Mouse (Mus musculus) bone marrow, adult 2 months (tissue): ENCODE measurements around the gene Cyp2t4. TPM values are rescaled to one million over a fixed set of nuclear protein-coding genes. Genes with fewer than 3 reads are reported as not detected.

Experiments used
- H3K27ac ChIP-seq: fragments of 200-500 bp; 2 replicates; pipeline ENCODE4 v1.5.1; 2012; ENCODE audit warnings: low read depth, mild to moderate bottlenecking, control low read depth, inconsistent platforms, low read length; ENCODE audit not compliant: control insufficient read depth, poor library complexity, insufficient read depth
- H3K4me1 ChIP-seq: fragments of 200-500 bp; 2 replicates; pipeline ENCODE4 v1.6.1; 2011; ENCODE audit warnings: low read length; ENCODE audit not compliant: control insufficient read depth, insufficient read depth
- H3K4me3 ChIP-seq: fragments of 200-500 bp; replicated peaks from 2 replicates; pipeline ENCODE3; 2011; ENCODE audit warnings: mild to moderate bottlenecking, low read depth, low read length, control low read depth; ENCODE audit not compliant: control insufficient read depth
- CTCF ChIP-seq: fragments of 200-500 bp; IDR thresholded peaks from 2 replicates; pipeline ENCODE4 v1.5.1; 2011; ENCODE audit warnings: low read length, control low read depth; ENCODE audit not compliant: control insufficient read depth, insufficient read depth
- POLR2A ChIP-seq: fragments of 200-500 bp; IDR thresholded peaks from 2 replicates; pipeline ENCODE4 v1.6.1; 2011; ENCODE audit warnings: low read depth, mild to moderate bottlenecking, control low read depth, low read length, borderline replicate concordance; ENCODE audit not compliant: control insufficient read depth
- WGBS: fragments of 180-500 bp; shearing (Covaris S2); methylation state at CpG from one replicate; pipeline ENCODE4 v1.1.7; 2018; 5-methylcytosine and 5-hydroxymethylcytosine counted together
- polyA plus RNA-seq: library from polyadenylated mRNA; stranded (reverse); fragments of >200 nt; gene quantifications from 2 replicates; pipeline ENCODE4 v1.2.4, GENCODE M21; 2011; ENCODE audit warnings: low replicate concordance; ENCODE audit not compliant: missing spikeins, insufficient read depth, insufficient read length

Cyp2t4 gene
- polyA plus RNA-seq, 1 experiment, result not detected

DNA sequence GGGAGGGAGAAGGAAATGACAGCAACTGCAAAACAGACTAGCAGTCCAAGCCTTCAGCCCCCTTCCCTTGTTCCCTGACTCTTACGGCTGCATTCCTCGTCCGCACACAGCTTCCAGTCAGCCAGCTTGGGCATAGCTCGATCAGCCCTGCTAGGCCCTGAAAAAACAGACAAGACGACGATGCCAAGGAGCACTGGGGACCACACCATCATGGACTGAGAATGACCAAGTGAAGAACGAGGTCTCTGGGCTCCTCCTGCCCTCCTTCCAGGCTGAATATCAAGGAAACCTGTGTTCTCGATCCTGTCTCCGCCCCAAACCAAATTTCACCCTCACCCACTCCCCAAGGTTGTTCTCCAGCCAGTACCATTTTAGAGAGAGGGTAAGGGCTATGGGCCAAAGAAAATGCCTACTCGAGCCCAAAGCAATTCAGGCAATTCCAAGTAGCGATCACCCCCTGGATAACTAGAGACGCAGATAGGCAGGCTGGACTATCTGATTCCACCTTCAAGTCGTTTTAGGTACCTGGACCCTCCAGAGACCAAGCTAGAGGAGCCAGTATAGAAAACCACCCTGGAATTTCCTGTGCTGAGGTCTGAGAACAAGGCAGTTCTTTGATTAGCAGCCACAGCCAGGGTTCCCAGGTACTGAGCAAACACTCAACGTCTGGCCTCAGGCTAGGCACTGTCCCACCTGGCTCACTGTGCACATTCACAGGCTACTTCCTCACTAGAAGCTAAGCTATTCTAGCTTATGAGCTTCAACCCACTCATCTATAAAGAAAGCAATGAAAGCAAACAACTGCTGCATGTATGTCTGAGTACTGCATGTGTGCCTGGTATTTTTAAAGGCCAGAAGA lies 27.6 kb downstream of the Cyp2t4 start, which contains the start of the genes Gm21983 and Mia:
TSS of gene Gm21983 (minus strand) at position 250 of the 859 bp plus-strand sequence.
TSS of gene Mia (minus strand) at position 321 of the 859 bp plus-strand sequence.
- no peak within 1 kb of the TSS for H3K4me3 ChIP-seq
- H3K4me1 ChIP-seq, result no peaks in the 10 kb centered on the region
- no peak for TF ChIP-seq CTCF
- no peak for TF ChIP-seq POLR2A
- no peak within 1 kb of the TSS for H3K27ac ChIP-seq
- WGBS, result 78% methylated on average over 14 of the region's 14 CpGs

DNA sequence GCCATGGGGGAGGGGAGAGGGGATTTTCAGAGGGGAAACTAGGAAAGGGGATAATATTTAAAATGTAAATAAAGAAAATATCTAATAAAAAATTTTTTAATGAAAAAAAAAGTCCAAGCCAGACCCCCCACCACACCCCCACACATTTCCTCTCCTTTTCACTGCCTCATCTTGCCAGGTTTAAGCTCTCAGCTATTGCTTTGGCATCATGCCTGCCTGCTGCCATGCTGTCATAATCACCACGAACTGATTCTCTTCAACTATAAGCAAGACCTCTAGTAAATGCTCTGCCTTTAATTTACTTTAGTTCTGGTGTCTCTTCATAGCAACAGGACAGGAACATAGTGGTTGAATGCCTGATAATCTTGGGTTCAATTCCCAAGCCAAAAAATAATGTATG lies 29.0 kb downstream of the Cyp2t4 start:
- TF ChIP-seq POLR2A (no peak), CTCF (no peak)
- H3K4me3 ChIP-seq, result no peak overlapping the region
- 72% methylated on average over 1 of the region's 1 CpGs for WGBS

DNA sequence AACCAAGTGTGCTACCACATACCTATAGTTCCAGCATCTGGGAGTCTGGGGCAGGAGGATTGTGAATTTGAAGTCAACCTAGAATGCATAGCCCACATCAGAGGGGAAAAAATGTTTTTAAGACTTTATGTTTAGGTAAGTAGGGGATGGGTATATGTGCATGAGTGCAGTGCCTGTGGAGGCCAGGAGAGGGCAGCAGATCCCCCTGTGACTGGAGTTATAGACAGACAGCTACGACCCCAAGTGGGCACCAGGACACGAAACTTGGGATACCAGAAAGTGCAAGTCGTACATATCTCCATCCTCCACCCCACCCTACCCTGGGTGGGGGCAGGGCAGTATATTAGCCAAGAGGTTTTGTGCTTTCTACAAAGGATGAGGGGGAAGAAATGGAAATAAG lies 31.4 kb downstream of the Cyp2t4 start:
- Histone ChIP-seq H3K4me3 (no peak overlapping the region), H3K27ac (no peak overlapping the region), H3K4me1 (no peaks in the 10 kb centered on the region)
- 54% methylated on average over 3 of the region's 3 CpGs for WGBS
- TF ChIP-seq POLR2A (no peak), CTCF (peak; percentile 85)

More for the DNA sequence above, 29.0 kb downstream of the Cyp2t4 start:
- Histone ChIP-seq H3K4me1 (no peaks in the 10 kb centered on the region), H3K27ac (no peak overlapping the region)

DNA sequence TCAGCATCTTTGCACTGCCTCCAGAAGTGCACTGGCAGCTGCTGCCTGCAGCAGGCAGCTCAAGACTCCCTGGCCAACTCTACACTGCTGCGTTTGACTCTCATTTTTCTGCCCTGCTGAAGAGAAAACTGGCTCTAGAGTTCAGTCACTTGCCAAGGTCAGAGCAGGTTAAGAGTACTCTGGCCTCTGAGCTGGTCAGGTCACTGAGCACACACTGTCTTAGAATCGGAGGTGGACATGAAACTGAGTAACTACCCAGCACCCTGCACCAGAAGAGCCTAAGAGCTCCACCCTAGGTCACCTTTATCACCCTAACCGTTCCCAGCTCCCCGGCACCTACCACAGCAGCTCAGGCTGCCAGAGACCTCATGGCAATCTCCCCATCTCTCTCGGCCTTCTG lies 32.5 kb downstream of the Cyp2t4 start:
- H3K27ac ChIP-seq, result no peak overlapping the region
- H3K4me1 ChIP-seq, result no peaks in the 10 kb centered on the region
- TF ChIP-seq POLR2A (no peak), CTCF (no peak)
- no peak overlapping the region for H3K4me3 ChIP-seq
- WGBS, result 79% methylated on average over 5 of the region's 5 CpGs

DNA sequence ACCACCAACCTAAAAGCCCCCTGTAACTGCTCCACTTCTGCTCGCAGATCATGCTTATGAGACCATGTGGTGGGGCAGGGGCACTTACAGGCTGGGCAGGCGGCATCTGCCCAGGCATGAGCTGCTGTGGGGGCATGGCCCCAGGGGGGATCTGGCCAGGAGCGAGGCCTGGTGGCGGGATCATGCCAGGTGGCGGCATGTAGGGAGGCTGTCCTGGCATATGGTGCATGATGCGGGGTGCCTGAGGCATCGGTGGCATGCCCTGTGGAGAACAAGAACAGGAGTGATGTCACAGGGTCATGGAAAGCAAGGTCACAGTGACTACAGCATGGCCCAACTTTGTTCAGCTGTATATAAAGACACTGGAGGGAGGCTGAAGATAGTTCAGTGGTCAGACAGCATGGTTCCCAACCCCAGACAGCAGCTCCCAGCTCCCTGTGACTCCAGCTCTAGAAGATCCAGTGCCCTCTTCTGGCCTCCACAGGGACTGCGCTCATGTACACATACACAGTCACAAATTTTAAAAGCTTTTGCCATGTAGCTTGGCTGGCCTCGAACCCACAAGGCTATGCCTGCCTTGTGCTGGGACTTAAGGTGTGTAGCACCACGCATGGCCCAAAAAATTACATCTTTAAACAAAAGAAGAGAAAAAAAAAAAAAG lies 35.9 kb downstream of the Cyp2t4 start:
- no peaks in the 10 kb centered on the region for H3K4me1 ChIP-seq
- no peak overlapping the region for H3K27ac ChIP-seq
- 92% methylated on average over 10 of the region's 10 CpGs for WGBS
- no peak overlapping the region for H3K4me3 ChIP-seq
- TF ChIP-seq CTCF, result peak; percentile 32; the same call in 1 of the 2 replicates
- TF ChIP-seq POLR2A, result no peak

DNA sequence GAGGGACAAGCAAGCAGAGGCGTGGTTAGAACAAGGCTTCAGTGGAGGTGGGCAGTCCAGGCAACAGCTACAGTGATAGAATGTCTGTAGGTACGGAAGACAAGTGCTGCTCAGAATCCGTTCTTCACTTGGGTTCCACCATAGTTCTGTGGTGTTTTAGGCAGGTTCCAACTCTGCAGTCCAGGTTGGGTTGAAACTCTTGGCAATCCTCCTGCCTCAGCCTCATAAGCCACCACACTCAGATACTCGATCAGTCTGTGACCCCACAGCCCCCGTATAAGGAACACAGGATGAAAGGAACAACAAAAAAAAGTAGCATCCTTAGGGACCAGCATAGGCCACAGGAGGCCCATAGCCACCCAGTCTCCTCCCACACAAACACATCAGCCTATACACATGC lies 38.9 kb downstream of the Cyp2t4 start:
- WGBS, result 78% methylated on average over 5 of the region's 5 CpGs
- no peak for TF ChIP-seq CTCF
- TF ChIP-seq POLR2A, result no peak
- H3K27ac ChIP-seq, result no peak overlapping the region
- H3K4me3 ChIP-seq, result no peak overlapping the region
- peaks cover 3% of the 10 kb centered on the region; the same call in 1 of the 2 replicates for H3K4me1 ChIP-seq

DNA sequence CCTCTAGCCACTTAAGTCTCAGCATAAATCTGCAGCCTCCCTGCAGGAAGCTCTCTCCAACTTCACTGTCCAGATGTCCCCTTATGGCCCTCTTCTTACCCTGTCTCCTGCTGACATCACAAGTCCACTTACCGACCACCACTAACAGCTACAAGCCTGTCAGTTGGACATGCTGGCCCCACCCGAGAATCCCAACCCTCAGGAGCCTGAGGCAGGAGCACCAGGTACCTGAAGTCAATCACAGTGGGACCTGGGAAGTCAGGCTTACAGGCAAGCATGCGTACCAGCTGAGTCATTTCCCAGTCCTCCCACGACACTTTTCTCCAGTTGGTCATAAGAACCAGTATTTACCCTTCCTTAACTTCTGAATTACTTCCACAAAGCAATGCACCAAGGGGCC lies 40.2 kb downstream of the Cyp2t4 start:
- Histone ChIP-seq H3K4me1 (peaks cover 3% of the 10 kb centered on the region; the same call in 1 of the 2 replicates), H3K27ac (no peak overlapping the region), H3K4me3 (no peak overlapping the region)
- 69% methylated on average over 4 of the region's 4 CpGs for WGBS
- no peak for TF ChIP-seq POLR2A
- TF ChIP-seq CTCF, result no peak
